Mouse (Mus musculus): ENCODE data around the gene Olfr287.

Olfr287 gene

DNA sequence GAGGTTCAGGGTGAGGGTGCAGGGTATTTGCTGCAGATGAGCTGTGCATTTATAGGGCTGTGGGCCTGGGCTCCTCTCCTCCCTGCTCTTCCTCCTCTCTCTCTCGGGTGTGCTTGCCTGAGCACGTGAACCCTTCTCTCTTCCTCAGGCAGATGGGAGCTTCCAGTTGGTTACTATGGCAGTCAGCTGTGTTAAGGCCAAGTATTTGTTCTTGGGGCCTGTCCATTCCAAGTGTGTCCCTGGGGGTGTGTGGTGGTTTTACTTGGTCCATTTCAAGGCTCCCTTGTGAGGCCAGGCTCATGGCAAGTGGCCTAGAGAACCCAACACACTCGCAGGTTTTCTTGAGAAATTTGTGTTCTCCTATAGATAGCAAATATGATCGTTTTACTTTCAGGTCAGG lies at the start of gene Olfr287, which contains the start of gene Gm44579:
Olfr287 (minus strand) TSS at position 180 of the 400 bp plus-strand sequence.
Gm44579 (minus strand) TSS at position 101 of the 400 bp plus-strand sequence.
- DNase-seq: no peak

DNA sequence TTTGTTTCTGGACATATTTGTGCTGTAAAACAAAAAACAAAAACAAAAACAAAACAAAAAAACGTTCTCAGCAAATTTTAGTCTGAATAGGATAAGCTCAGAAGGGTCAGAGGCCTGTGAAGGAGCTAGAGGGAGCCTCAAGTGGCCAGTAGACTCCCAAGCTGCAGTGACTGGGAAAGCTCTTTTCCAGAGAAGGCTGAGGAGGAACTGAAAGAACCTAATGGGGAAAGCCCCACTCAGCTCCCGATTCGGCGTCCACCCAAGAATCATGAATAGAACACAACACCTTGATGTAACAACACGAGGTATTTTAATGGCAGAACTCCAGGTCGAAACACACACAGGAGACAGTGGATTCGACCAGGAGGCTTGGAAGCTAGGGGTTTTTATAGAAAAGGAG lies 36.9 kb upstream of the Olfr287 start:
- no peak for DNase-seq

DNA sequence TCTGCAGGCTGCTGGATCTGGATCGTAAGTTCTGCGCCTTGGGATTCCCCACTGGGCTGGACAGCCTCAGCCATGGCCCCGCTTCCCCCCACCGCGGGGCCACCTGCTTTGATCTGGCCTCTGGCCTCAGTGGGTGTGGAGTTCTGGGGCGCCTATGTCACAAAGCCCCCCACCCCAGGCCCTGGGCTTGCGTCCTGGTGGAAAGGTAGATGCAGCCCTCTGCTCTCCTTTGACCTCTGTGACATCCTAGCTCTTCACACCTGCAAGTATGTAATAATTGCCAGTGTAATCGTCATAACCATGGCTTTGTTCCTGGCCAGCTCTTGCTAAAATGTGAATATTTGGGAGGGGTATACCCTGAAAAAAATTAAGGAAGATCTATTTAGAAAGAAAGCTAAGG lies 36.3 kb upstream of the Olfr287 start, which contains the start of gene H1fnt:
H1fnt (minus strand) TSS at position 101 of the 400 bp plus-strand sequence.
- no peak for DNase-seq

DNA sequence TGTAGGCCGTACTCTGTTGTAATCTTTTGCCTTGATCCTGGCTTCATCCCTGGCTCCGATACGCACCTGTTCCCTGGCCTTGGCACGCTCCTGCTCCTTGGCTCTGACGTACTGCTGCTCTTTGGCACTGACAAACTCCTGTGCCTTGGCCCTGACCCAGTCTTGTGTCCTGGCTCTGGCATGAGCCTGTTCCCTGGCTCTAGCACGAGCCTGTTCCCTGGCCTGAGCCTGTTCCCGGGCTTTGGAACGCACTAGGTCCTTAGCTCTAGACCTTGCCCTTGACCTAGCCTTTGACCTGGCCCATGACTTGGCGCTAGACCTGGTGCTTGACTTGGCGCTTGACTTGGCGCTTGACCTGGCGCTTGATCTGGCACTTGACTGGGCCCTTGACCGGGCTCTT lies 35.4 kb upstream of the Olfr287 start:
- DNase-seq: no peak

DNA sequence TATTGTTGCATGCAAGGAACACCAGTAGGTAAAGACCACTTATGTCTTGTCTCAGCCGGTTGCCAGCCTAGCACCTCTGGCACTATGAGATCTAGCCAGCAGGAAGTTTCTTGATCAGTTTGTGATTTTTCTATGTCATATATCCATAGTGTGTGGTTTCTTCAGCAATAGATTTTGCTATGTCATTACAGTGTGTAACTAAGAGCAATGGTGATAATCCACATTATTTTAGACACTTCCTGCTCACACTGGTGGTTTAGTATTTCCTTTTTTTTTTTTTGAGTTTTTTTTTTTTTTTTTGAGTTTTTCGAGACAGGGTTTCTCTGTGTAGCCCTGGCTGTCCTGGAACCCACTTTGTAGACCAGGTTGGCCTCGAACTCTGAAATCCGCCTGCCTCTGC lies 14.6 kb upstream of the Olfr287 start:
- DNase-seq: no peak

DNA sequence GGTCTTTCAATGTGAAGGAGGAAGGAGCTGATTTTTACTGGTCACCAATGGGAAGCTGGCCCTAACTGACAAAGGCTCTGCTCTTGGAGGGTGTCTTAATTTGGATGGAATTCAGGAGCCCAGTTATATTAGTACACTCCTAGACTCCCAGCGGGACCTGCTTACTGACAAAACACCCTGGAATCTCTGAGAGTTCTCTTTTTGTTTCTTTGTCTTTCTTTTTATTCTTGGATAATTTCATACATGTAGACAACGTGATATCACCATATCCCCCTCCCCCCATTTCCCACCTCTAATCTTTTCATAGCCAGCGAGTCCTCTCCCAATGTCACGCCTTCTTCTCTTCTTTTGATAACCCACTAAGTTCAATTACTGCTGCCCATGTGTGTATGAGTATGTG lies 13.5 kb upstream of the Olfr287 start, which contains the start of gene Olfr286:
Olfr286 (minus strand) TSS at position 101 of the 400 bp plus-strand sequence.
- DNase-seq: no peak

DNA sequence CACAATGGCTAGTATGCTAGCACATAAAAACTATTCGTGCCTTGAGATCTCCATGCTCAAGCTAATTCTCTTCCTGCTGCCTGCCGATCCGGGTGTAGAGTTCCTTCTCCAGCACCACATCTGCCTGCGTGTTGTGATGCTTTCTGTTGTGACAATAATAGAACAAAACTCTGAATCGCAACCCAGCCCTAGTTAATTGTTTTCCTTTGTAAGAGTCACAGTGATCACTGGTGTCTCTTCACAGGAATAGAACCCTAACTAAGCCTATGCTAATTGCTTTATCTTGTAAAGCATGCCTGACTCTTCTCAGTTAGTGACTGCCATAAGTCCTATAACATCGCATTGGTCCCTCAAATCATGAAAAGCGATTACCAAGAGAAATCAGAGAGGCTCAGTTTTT lies 5.2 kb upstream of the Olfr287 start:
- DNase-seq: no peak

DNA sequence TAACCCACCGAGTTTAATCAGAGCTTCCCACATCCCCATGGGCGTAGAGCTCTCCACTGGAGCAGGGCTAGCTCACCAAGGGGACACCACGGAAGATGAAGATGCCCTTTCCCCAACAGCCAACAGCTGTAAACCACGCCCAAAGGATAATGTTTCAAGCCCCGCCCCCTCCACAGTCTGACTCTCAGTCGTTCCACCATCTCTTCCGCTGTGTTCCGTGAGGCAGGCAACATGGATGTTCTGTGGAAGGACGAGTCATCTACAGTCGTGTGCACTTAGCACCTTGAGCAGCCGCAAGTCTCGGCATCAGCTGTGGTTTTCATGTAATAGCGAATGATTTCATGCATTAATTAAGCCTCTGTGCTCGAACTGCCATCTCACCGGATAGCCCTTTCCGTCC lies 4.8 kb upstream of the Olfr287 start:
- no peak for DNase-seq

DNA sequence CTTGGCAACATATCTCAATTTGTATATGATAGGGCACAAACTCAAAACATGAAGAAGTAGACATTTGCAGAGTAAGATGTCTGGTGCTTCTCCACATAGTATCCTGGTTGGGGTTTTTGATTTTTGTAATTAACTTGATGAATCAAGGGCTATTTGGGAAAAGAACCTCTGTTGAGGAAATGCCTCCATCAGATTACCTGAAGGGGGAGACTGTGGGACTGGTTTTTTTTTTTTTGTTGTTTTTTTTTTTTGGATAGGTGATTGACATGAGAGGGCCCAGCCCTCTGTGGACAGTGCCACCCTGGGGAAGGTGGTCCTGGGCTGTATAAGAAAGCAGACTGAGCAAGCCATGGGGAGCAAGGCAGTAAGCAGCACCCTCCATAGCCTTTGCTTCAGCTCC lies 1.5 kb upstream of the Olfr287 start:
- no peak for DNase-seq

DNA sequence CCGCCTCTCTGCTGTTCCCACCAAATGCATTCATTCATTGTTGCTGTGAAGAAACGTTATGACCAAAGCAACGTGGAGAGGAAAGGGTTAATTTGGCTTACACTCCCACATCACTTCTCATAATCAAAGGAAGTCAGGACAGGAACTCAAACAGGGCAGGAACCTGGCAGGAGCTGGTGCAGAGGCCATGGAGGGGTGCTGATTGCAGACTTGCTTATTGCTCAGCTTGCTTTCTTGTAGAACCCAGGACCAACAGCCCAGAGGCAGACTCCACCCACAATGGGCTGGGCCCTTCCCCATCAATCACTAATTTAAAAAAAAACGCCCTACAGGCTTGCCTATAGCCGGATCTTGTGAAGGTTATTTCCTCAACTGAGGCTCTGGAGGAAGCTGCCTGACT lies 6.7 kb downstream of the Olfr287 start:
- no peak for DNase-seq

DNA sequence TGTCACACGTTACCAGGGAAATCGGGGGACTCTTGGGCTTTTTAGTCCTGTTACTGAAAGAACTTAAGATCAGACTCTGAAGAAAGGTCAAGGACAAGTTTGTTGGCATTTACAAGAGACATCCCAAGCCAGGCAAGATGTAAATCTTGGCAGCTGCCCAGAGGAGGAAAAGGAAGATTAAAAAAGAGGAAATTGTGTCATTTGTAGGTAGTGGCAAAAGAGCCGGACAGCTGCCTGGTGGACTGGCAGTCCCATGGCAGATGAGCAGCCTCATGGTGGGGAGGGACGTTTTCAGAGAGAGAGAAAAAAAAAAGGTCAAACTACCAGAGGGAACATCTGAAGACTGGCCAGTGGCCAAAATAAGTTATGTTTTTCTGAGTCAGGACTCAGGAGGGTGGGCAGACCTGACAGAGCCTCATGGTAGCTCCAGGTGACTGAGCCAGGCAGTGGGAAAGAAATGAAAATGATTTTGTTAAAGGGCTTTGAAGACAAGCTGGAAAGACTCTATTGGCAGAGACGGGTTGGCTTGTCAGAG lies 7.5 kb downstream of the Olfr287 start:
- DNase-seq: no peak

DNA sequence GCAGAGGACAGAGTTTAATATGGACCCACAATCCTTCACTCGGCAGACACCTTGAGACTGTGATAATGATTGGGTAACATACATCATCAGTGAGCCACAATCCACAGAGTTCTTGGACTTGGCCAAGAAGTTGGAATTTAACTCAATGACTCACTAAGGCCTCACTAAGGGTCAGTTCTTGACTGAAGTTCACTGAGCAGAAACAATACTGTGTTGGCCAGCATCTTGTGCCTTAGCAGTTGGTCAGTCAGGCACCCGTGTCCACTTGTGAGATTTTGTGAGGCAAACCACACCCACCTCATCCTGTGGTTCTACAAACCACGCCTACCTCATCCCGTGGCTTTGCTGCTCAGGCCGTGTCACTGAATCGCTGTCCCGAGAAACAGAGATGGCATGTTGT lies 11.2 kb downstream of the Olfr287 start:
- DNase-seq: no peak

DNA sequence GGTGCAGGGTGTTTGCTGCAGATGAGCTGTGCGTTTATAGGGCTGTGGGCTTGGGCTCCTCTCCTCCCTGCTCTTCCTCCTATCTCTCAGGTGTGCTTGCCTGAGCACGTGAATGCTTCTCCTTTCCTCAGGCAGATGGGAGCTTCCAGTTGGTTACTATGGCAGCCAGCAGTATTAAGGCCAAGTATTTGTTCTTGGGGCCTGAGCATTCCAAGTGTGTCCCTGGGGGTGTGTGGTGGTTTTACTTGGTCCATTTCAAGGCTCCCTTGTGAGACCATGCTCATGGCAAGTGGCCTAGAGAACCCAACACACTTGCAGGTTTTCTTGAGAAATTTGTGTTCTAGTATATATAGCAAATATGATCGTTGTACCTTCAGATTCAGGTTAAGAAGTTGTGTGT lies 25.4 kb downstream of the Olfr287 start, which contains the start of gene Olfr288:
Olfr288 (minus strand) TSS at position 101 of the 400 bp plus-strand sequence.
- DNase-seq: no peak

DNA sequence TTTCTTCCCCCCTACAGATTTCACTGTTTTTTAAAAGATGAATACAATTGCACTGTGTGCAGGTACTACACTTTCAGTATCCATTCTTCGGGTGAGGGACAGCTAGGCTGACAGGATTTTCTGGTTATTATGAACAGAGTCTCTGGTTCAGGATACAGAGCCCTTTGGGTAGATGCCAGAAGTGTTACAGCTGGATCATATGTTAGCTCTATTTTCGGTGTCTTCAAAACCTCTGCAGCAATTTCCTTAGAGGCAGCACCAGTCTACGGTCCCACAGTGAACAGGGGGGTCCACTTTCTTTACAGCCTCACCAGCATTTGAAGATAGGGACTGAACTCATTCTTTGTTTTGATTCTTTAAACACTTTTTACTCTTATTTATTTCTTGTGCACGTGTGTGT lies 36.4 kb downstream of the Olfr287 start:
- DNase-seq: no peak

DNA sequence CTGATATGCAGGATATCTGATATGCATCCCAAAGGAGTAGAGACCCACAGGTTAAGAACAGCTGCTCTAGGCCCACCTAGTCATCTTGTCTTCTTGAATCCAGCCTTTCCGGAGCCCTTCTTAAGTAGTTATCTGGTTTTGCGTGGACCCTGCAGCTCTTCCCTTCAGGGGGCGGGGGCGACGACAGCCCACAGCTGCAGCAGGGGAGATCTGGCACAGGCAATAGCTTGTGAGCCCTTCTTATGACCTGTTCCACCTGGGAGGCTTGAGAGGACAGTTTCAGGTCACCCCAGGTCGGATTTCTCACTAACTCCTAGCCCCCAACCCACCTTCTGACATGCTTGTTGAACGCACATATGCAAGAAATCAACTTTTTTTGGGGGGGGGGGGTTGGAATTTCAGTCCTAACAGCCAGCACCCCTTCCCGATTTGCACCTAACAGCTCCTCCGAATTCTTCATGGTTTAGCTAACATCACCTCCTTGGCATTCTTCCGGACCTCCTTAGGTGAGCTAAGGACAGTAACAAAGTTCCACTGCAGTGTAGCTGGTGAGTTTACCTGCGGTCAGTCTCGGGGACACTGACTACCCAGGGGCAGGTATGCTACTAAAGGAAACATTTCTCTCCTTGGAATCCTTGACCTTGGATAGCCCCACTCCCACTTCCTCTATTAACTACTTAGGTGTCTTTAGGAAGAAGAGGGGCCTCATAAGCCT lies 38.8 kb downstream of the Olfr287 start:
- no peak for DNase-seq

DNA sequence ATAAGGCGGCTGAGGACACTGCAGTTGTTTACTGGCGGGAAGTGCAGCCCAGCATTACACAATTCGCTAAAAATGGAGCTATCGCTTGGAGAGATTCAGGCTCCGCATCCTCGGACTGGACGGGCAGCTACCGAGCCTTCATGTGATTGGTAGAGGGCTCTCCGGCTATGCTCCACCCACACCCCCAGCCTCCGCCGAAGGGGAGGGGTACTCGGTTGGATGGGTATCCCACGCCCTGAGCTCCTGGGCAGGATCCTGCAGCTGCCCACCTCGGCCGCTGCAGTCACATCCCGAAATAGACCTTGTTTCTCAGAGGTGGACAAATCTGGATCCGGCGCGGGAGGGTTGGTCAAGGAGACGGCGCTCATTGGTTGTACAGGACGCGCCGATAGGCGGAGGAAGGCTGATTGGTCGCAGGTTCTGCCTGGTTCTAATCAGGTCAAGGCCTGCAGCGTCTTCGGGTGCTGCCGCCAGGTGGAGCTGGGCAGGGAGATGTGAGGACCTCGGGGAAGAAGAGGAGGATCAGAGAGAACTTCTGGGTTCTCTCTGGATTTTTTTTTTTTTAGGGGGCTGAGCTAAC lies 39.6 kb downstream of the Olfr287 start:
- peak; percentile 48 to 67 for DNase-seq

DNA sequence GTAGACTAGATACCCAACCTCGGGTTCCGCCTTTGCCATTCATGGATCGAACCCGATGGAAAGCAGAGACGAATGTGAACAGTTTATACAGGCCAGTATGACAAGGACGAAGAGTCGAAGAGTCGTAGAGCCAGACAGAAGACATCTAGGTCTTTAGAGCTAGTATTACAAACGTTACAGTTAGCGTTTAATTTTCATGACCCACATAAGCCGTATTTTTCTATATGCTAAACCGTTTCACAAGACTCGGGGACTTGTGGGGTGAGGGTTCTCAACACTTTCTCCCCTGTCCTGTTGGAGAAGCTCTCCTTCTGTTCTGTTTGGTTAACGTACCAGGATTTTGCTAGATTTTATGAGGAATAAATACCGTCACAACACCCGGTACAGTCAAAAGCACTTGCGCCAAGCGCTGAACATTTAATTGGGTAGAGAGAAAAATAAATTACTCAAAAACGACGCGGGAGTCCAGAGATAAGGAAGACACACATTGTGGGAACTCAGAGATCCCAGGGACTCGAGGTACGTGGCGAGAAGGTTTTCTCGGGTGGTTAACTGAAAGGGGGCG lies 40.2 kb downstream of the Olfr287 start:
- no peak for DNase-seq

DNA sequence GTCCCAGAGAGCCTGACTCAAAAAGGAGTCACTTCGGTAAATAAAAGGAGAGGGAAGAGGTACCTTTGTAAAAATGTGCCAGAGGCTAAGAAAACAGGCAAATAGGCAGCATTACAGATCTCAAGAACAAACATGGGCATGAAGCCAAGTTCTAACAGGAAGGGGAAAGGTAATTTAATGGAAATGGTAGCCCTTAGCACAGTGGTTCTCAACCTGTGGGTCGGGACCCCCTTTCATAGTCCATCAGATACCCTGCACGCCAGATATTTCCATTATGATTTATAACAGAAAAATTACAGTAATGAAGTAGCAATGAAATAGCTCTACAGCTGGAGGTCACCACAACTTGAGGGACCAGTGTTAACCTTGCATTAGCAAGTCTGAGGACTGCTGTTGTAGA lies 43.5 kb downstream of the Olfr287 start:
- DNase-seq: no peak

DNA sequence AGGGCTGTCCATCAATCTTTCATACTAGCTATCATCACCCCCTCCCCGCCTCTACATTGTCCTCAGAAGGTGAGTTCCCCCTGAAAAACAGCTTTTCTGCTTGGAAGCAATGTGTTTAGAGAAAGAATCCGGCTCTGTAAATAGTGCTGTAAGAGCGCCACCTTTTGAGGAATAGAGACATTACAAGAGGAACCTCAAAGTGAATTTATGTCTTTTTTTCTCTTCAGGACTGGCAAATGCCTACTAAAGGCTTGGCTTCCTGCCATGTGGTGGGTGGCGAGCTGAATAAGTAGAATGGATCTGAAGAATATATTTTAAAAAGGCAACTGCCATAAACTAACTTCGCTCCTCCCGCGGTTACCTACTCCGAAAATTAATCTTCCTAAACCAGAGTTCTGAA lies 47.0 kb downstream of the Olfr287 start:
- DNase-seq: no peak

DNA sequence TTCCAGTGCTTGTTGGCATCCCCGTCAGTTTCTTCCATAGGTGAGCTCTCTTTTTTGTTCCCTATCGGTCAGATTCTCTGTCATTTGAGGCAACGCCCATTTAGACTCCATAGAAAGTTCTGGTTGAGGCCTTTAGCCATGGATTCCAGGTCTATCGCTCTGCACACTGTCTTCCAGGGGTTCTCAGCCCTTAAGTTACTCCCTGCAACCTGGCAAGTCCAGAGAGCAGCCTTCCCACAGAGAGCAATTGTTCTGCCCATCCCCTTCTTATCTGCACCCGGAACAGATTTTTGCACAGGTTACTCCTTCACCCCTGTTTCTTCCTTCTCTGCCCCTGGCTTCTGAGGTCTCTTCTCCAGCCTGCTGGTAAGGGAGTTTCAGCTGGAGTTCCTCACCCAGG lies 48.7 kb downstream of the Olfr287 start:
- no peak for DNase-seq

DNA sequence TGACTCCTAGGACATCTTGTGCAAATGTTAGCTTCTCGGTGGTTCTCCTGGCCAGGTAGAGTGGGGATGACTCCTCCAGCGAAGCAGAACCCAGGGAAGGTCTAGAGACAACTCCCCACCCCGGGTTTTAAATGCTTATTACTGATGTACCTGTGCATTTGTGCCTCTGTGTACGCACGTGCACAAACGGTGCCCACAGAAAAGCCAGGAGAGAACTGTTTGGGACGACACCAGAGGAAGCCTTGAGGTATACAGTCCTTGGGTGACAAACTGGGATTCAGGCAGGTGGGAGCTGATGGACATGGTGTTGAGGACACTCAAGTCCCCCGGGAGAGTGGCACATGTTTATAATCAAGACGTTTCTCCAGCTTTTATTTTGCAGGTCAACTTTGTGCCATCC lies 49.9 kb downstream of the Olfr287 start:
- no peak for DNase-seq

DNA sequence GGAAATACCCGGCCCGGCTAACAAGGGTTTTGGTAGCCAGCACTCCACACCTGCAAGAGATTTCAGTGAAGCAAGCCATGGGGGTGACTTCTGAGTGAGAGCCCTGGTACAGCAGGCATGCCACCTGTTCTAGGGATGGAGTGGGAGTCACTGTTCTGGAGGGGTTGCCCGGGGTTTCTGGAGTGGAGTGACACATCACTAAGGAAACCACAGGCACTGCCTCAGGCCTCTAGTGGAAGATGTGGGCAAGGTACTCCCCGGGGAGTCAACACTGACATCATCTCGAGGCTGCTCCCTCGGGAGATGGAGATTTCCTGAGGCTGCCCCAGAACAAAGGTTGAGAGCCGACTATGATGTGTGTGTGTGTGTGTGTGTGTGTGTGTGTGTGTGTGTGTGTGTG lies 50.5 kb downstream of the Olfr287 start:
- no peak for DNase-seq

DNA sequence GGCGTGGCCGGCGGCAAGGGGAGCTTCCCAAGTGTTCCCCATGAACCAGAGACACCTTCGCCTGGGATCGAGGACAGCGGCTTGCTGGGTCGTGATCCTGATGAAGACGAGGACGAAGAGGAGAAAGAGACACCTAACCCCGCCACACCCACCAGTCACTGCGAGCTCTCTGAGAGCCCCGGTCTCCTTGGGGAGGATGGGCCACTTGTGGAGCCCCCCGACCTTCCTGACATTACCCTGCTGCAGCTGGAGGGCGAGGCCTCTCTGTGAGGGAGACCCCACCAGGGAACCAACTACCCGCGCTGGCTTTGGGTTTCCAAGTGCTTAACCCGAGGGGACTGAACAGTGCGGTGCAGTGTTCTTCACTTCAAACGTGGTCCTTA lies 52.2 kb downstream of the Olfr287 start:
- DNase-seq: no peak

Measured in thymus, adult 18-20 months (tissue).